23 mouse cellular contexts compared by ENCODE assay signal in the genomic region with DNA sequence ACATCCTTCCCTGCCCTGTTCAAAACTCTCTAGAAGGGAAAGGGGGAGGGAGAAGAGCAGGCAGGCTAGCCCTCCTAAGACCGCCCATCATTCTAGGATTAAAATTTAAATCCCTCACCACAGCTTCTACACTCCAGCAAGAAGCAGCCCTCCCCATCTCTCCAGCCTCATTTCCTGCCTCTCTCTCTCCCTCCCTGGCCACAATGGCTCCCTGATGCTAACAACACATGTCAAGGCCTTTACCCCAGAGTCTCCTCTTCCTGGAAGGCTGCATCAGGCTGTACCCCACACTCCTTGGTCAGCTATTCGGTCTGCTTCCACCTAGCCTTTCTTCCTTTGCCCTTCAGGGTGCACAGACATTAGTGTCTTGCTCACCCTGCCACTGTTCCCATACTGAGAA. TPM values are rescaled to one million over a fixed set of nuclear protein-coding genes. Genes with fewer than 3 reads are reported as not detected.
DNase-seq lines count a peak whose midpoint lies in the region; ATAC-seq and TF ChIP-seq lines count a peak whose summit lies in the region.
"Had no signal": no experiment of that assay in that cellular context is flagged by ENCODE, and none has a peak within 500 bp of the region (broad histone marks: within the 10 kb centered on the region; RNA-seq: fewer than 3 reads in every experiment).

No protein-coding gene starts in this region.

- H3K9me3 ChIP-seq in heart, embryonic 12.5 days (replicated peaks) = no peaks in the 10 kb centered on the region
- H3K9me3 ChIP-seq: embryonic facial prominence, embryonic 12.5 days; embryonic facial prominence, embryonic 15.5 days; heart, embryonic 13.5 days; hindbrain, embryonic 10.5 days; hindbrain, embryonic 13.5 days; intestine, embryonic 15.5 days had no signal

- 24% methylated on average over 2 of the region's 2 CpGs for WGBS in cerebellum, adult 2 months
- 68% methylated on average over 2 of the region's 2 CpGs for WGBS in heart, embryonic 12.5 days

- DNase-seq in cerebellum, adult 2 months = peak in 1 of 2 experiments; percentile 57
- no peak for DNase-seq in cerebellum, adult 9-11 months
- no peak for DNase-seq in heart, postnatal 4 days
- peak; percentile 44 for DNase-seq in retina, postnatal 1 day
- DNase-seq in retina, embryonic 14.5 days (ENCODE audit: low spot score) = no peak
- no peak for DNase-seq in lung, postnatal 36 days
- DNase-seq: adrenal gland, adult 2 months; adrenal gland, postnatal 14 days; cerebellum, adult 9-10 months; forebrain, postnatal 0 days; gastrocnemius, adult 2 months; gastrocnemius, postnatal 14 days; kidney, adult 11 months had no signal

- H3K4me3 ChIP-seq in cerebellum, adult 2 months (replicated peaks; ENCODE audit: insufficient read depth, low read depth, low read length) = no peak overlapping the region
- H3K4me3 ChIP-seq in heart, embryonic 12.5 days = no peak overlapping the region
- H3K4me3 ChIP-seq: embryonic facial prominence, embryonic 12.5 days; embryonic facial prominence, embryonic 15.5 days; gastrocnemius, adult 2 months; heart, embryonic 13.5 days; hindbrain, embryonic 10.5 days; hindbrain, embryonic 13.5 days; intestine, embryonic 15.5 days had no signal

- H3K4me2 ChIP-seq in heart, embryonic 12.5 days = no peak overlapping the region
- H3K4me2 ChIP-seq: embryonic facial prominence, embryonic 12.5 days; embryonic facial prominence, embryonic 15.5 days; heart, embryonic 13.5 days; hindbrain, embryonic 13.5 days; intestine, embryonic 15.5 days had no signal

- no peaks in the 10 kb centered on the region for H3K36me3 ChIP-seq in heart, embryonic 12.5 days
- H3K36me3 ChIP-seq: embryonic facial prominence, embryonic 12.5 days; embryonic facial prominence, embryonic 15.5 days; heart, embryonic 13.5 days; hindbrain, embryonic 10.5 days; hindbrain, embryonic 13.5 days; intestine, embryonic 15.5 days had no signal

- TF ChIP-seq CTCF in cerebellum, adult 2 months (IDR thresholded peaks at IDR 0.05; ENCODE audit: borderline replicate concordance, insufficient read depth, low read depth, low read length) = no peak

- peak overlapping the region; percentile 40; the same call in 1 of the 2 replicates for H3K9ac ChIP-seq in heart, embryonic 12.5 days
- H3K9ac ChIP-seq: embryonic facial prominence, embryonic 12.5 days; embryonic facial prominence, embryonic 15.5 days; forebrain, postnatal 0 days; heart, embryonic 13.5 days; hindbrain, embryonic 13.5 days; intestine, embryonic 15.5 days had no signal

- peaks cover 33% of the 10 kb centered on the region for H3K4me1 ChIP-seq in cerebellum, adult 2 months (ENCODE audit: control insufficient read depth, insufficient read depth, low read length)
- peaks cover 31% of the 10 kb centered on the region for H3K4me1 ChIP-seq in heart, embryonic 12.5 days (replicated peaks)

- no peak for ATAC-seq in heart, embryonic 12.5 days (ENCODE audit: insufficient number of reproducible peaks, low FRiP score)
- ATAC-seq: CD4-positive, CD25-positive, alpha-beta regulatory T cell, adult 4 months; forebrain, embryonic 14.5 days; forebrain, postnatal 0 days; hindbrain, embryonic 16.5 days; intestine, embryonic 15.5 days had no signal

- TF ChIP-seq POLR2A in cerebellum, adult 2 months (IDR thresholded peaks at IDR 0.05; ENCODE audit: borderline replicate concordance, insufficient read depth, low read length) = no peak

- peak overlapping the region; percentile 43; the same call in 1 of the 2 replicates for H3K27ac ChIP-seq in cerebellum, adult 2 months (ENCODE audit: insufficient read depth, low read length)
- H3K27ac ChIP-seq in heart, embryonic 12.5 days (ENCODE audit: poor library complexity, severe bottlenecking) = no peak overlapping the region
- H3K27ac ChIP-seq: embryonic facial prominence, embryonic 12.5 days; embryonic facial prominence, embryonic 15.5 days; gastrocnemius, adult 2 months; heart, embryonic 13.5 days; hindbrain, embryonic 10.5 days; hindbrain, embryonic 13.5 days; intestine, embryonic 15.5 days had no signal

- no peaks in the 10 kb centered on the region for H3K27me3 ChIP-seq in cerebellum, adult 2 months (ENCODE audit: control insufficient read depth, insufficient read depth, low read length)
- no peaks in the 10 kb centered on the region; the same call in 1 of the 2 replicates for H3K27me3 ChIP-seq in heart, embryonic 12.5 days (replicated peaks)

RNA-seq across cellular contexts. Expression of a gene that starts 4.3 kb away (rescaled TPM):
- polyA plus RNA-seq in cerebellum, adult 2 months (2012; rRNA removed) = 154 and 173 TPM in 2 replicates
- 13.3 and 14.2 TPM in 2 replicates for polyA plus RNA-seq in heart, embryonic 12.5 days (2016; fragmentation: Nextera tagmentation; extraction: Ambion mirVana)
- 10 to 100 TPM; 20.9 to 23.3 TPM for total RNA-seq in heart, postnatal 4 days (2021)

Comparison
In these comparisons a context has a peak if more than half of its experiments do, and no peak if none do; other contexts are left out.
1. RNA of a gene that starts 4.3 kb away (polyA plus RNA-seq): 154 to 173 TPM in cerebellum, adult 2 months; 13.3 to 14.2 TPM in heart, embryonic 12.5 days; every median in the first group is over 10 times any median in the second.